Mouse (Mus musculus) liver, adult 2 months (tissue): ENCODE results near the gene Trio.

Source experiments
- CTCF ChIP-seq: fragments of 200-500 bp; IDR thresholded peaks from 2 replicates; pipeline ENCODE4 v1.5.1; 2011; ENCODE audit warnings: low read depth, low read length, control low read depth
- POLR2A ChIP-seq: fragments of 200-500 bp; IDR thresholded peaks from 2 replicates; pipeline ENCODE4 v1.6.1; 2011; ENCODE audit warnings: low read length, control low read depth; ENCODE audit not compliant: insufficient read depth; ENCODE audit errors: extremely low read depth

- TF ChIP-seq POLR2A: no peak
- no peak for TF ChIP-seq CTCF
These were observed 65.0 kb downstream of the Trio start for GRCm38 (mm10) chr15:27960642-27961041.
